Mouse (Mus musculus) heart, postnatal 0 days (tissue): ENCODE data around the gene Srpk3. TPM values are rescaled to one million over a fixed set of nuclear protein-coding genes. Genes with fewer than 3 reads are reported as not detected.

Source experiments
- ATAC-seq: fragments of 200-750 bp; cut with Nextera tagmentation; 2 replicates; pipeline ENCODE4 v1.8.0; 2017; ENCODE audit warnings: low read depth, moderate number of reproducible peaks, moderate library complexity; ENCODE audit not compliant: insufficient read depth
- DNase-seq: peaks from one replicate; pipeline ENCODE4 v3.0.0-alpha.2; 2016; ENCODE audit warnings: low spot score
- H3K27ac ChIP-seq: fragments of 300-500 bp; sonication (generic); 2 replicates; pipeline ENCODE4 v1.5.1; 2014; ENCODE audit warnings: low read depth, mild to moderate bottlenecking
- H3K27me3 ChIP-seq: fragments of 300-500 bp; sonication (generic); 2 replicates; pipeline ENCODE4 v1.6.1; 2014; ENCODE audit warnings: low read length, mixed read lengths; ENCODE audit not compliant: control insufficient read depth, insufficient read depth
- H3K36me3 ChIP-seq: fragments of 300-500 bp; sonication (generic); replicated peaks from 2 replicates; pipeline ENCODE4 v1.6.1; 2014; ENCODE audit warnings: low read length, mixed read lengths; ENCODE audit not compliant: control insufficient read depth, insufficient read depth
- H3K4me1 ChIP-seq: fragments of 300-500 bp; sonication (generic); 2 replicates; pipeline ENCODE4 v1.6.1; 2014; ENCODE audit warnings: antibody characterized with exemption; ENCODE audit not compliant: control insufficient read depth, insufficient read depth
- H3K4me2 ChIP-seq: fragments of 300-500 bp; sonication (generic); 2 replicates; pipeline ENCODE4 v1.6.1; 2014; ENCODE audit warnings: low read depth, mild to moderate bottlenecking, low read length, moderate library complexity
- H3K4me3 ChIP-seq: fragments of 300-500 bp; sonication (generic); 2 replicates; pipeline ENCODE4 v1.5.1; 2014; ENCODE audit warnings: low read depth, low read length
- H3K9ac ChIP-seq: fragments of 300-500 bp; sonication (generic); replicated peaks from 2 replicates; pipeline ENCODE4 v1.6.1; 2014; ENCODE audit warnings: low read depth, low read length, mixed read lengths
- H3K9me3 ChIP-seq: fragments of 300-500 bp; sonication (generic); replicated peaks from 2 replicates; pipeline ENCODE4 v1.6.1; 2016; ENCODE audit warnings: low read length; ENCODE audit not compliant: control insufficient read depth
- CTCF ChIP-seq: IDR thresholded peaks from 2 replicates; pipeline ENCODE4 v1.5.1; 2016; ENCODE audit warnings: antibody characterized with exemption, control low read depth, low read depth
- EP300 ChIP-seq: IDR thresholded peaks from 2 replicates; pipeline ENCODE4 v1.6.1; 2016; ENCODE audit warnings: antibody characterized with exemption, low read depth
- WGBS: fragments of 180-500 bp; shearing (Covaris S2); extraction: QIAGEN DNeasy Blood & Tissue Kit; methylation state at CpG from one replicate; pipeline ENCODE4 v1.1.7; 2014; 5-methylcytosine and 5-hydroxymethylcytosine counted together
- polyA plus RNA-seq: library from polyadenylated mRNA; unstranded; fragments of >200 nt; fragmentation: Nextera tagmentation; extraction: Ambion mirVana; gene quantifications from 2 replicates; pipeline ENCODE4 v1.2.1, GENCODE M21; 2015
- total RNA-seq: library from RNA; depleted of rRNA; stranded (reverse); fragments of >200 nt; gene quantifications from 2 replicates; pipeline ENCODE4 v1.2.3, GENCODE M21; 2014; ENCODE audit warnings: low replicate concordance

Gene Srpk3
- total and polyA plus RNA-seq, 2 experiments from 2014 or later, result 70.5 to 94.2 TPM

GRCm38 (mm10) chrX:73787225-73787558, 13.0 kb downstream of the Srpk3 start:
- WGBS, result 10% methylated on average over 18 of the region's 22 CpGs
- Histone ChIP-seq H3K4me1 (peaks cover 10% of the 10 kb centered on the region; the same call in 1 of the 2 replicates), H3K9me3 (no peaks in the 10 kb centered on the region), H3K27ac (peak overlapping the region; percentile 97), H3K27me3 (no peaks in the 10 kb centered on the region), H3K4me3 (peak overlapping the region; percentile 58), H3K9ac (peak overlapping the region; percentile 78), H3K4me2 (peak overlapping the region; percentile 74), H3K36me3 (peaks cover 10% of the 10 kb centered on the region; the same call in 1 of the 2 replicates)
- DNase-seq, result no peak
- TF ChIP-seq CTCF, result no peak
- no peak for TF ChIP-seq EP300
- peak; percentile 9; the same call in 1 of the 2 replicates for ATAC-seq

DNA sequence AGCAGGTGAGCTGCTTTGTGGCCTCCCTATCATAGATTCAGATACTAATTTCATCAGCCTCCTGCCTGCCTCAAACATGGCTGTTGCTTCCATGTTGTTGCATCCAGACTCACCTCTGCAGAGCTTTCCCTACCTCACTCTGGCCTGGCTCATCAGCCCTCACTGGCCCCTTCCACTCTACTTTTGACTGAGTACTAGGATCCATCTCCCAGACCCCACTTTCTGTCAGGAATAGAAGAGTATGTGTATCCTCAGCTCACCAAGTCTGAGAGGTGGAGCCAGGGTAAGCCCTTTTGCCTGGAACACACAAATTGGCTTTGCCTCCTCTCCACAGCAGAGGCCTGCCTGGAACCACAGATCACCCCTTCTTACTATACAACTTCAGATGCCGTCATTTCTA, 14.3 kb downstream of the Srpk3 start:
- 84% methylated on average over 1 of the region's 1 CpGs for WGBS
- no peak overlapping the region for H3K27ac ChIP-seq
- no peaks in the 10 kb centered on the region for H3K27me3 ChIP-seq
- H3K36me3 ChIP-seq, result peaks cover 9% of the 10 kb centered on the region; the same call in 1 of the 2 replicates
- DNase-seq (no peak), ATAC-seq (no peak)
- no peak overlapping the region for H3K4me3 ChIP-seq
- H3K4me1 ChIP-seq, result peaks cover 10% of the 10 kb centered on the region; the same call in 1 of the 2 replicates
- TF ChIP-seq CTCF, result no peak
- no peak for TF ChIP-seq EP300
- no peak overlapping the region for H3K9ac ChIP-seq
- no peak overlapping the region for H3K4me2 ChIP-seq
- no peaks in the 10 kb centered on the region for H3K9me3 ChIP-seq

- Histone ChIP-seq H3K9me3 (no peaks in the 10 kb centered on the region), H3K27me3 (no peaks in the 10 kb centered on the region), H3K4me2 (no peak overlapping the region), H3K27ac (no peak overlapping the region), H3K36me3 (peaks cover 9% of the 10 kb centered on the region; the same call in 1 of the 2 replicates), H3K9ac (no peak overlapping the region), H3K4me3 (no peak overlapping the region), H3K4me1 (no peaks in the 10 kb centered on the region; the same call in 1 of the 2 replicates)
- no peak for ATAC-seq
- no peak for TF ChIP-seq CTCF
- no peak for TF ChIP-seq EP300
- no peak for DNase-seq
Measured at GRCm38 (mm10) chrX:73793039-73793438, 18.8 kb downstream of the Srpk3 start.

DNA sequence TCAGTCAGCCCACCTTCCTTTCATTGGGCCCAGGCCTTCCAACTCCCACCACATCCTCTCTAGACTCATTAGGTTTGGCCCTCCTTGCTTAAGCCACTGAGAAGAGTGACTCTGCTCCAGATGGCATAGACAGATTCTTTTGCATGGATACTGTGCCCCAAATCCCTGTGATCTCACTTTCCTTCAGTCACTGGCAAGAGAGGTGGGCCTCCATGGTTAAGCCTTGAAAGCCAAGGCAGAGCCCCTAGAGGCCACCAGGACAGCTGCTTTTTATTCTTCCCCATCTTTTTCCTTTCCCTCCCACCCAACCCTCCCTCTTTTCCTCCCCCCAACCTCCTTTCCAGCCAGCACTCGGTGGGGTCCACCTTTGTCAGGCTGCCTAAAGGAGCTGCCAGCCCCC, 19.3 kb downstream of the Srpk3 start:
- Histone ChIP-seq H3K9me3 (no peaks in the 10 kb centered on the region), H3K4me3 (no peak overlapping the region), H3K4me2 (no peak overlapping the region), H3K27ac (no peak overlapping the region), H3K4me1 (no peaks in the 10 kb centered on the region; the same call in 1 of the 2 replicates), H3K9ac (no peak overlapping the region), H3K27me3 (no peaks in the 10 kb centered on the region), H3K36me3 (peaks cover 9% of the 10 kb centered on the region; the same call in 1 of the 2 replicates)
- DNase-seq, result no peak
- no peak for ATAC-seq
- 10% methylated on average over 1 of the region's 1 CpGs for WGBS
- TF ChIP-seq CTCF, result no peak
- no peak for TF ChIP-seq EP300

GRCm38 (mm10) chrX:73797511-73797910, 23.3 kb downstream of the Srpk3 start:
- Histone ChIP-seq H3K4me1 (no peaks in the 10 kb centered on the region), H3K4me2 (no peak overlapping the region), H3K4me3 (no peak overlapping the region), H3K27ac (no peak overlapping the region), H3K27me3 (no peaks in the 10 kb centered on the region), H3K9ac (no peak overlapping the region), H3K9me3 (no peaks in the 10 kb centered on the region), H3K36me3 (no peaks in the 10 kb centered on the region)
- TF ChIP-seq CTCF (no peak), EP300 (no peak)
- ATAC-seq (no peak), DNase-seq (no peak)
- 69% methylated on average over 2 of the region's 2 CpGs for WGBS

DNA sequence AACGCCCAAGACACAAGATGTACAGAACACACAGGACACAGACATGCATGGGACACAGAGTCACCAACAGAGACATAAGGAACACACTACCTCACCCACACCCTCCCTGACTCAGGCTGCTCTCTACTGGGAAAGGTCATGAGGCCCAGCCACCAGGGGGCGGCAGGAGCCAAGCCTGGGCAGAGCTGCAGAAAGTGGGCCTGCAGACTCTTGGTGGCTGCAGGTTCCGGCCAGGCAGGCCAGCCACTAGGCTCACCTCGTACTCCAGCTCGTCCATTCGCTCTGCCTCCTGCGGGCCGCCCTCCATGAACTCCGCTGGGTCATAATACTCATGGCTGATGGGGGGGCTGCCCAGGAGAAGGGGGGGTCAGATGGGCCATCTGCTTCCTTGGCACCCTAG, 24.3 kb downstream of the Srpk3 start:
- Histone ChIP-seq H3K27ac (no peak overlapping the region), H3K4me2 (no peak overlapping the region), H3K4me3 (no peak overlapping the region), H3K9me3 (no peaks in the 10 kb centered on the region), H3K27me3 (no peaks in the 10 kb centered on the region), H3K4me1 (no peaks in the 10 kb centered on the region), H3K9ac (no peak overlapping the region), H3K36me3 (no peaks in the 10 kb centered on the region)
- peak; percentile 55 for DNase-seq
- peak; percentile 83 for TF ChIP-seq CTCF
- no peak for TF ChIP-seq EP300
- peak; percentile 87 for ATAC-seq
- 34% methylated on average over 9 of the region's 9 CpGs for WGBS
